Mouse (Mus musculus) gastrocnemius, postnatal 10 days (tissue): ENCODE measurements at regions not wholly inside any gene's neighbourhood (a gene's known extent, or its start where the extent isn't known, plus 50 kb on each side); places are given as distances from the start of the nearest gene placed in this dataset.

Source experiments
- DNase-seq: peaks from one replicate; pipeline ENCODE4 v3.0.0; 2021; ENCODE audit warnings: mixed read lengths

DNA sequence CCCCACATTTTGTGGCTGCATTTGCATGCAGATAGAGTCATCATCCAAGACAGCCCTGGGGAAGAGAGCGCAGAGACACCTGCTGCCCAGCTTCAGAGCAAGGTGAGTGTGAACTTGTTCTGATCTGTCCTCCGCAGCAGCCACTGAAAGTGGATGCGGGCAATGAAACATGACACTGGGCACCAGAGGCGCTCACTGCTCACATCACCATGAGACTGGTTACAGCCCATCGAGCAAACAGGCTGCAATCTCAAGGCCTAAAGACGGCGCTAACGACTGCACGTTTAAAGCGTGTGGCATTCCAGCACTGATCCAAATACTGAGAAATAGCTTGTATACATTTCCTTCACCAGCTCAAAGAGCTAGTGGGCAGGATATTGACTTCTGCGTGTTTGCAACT is 65.8 kb downstream of the Barhl2 start:
- no peak for DNase-seq

- no peak for DNase-seq
These were observed 71.3 kb downstream of the Barhl2 start for GRCm38 (mm10) chr5:106386621-106387020.

DNA sequence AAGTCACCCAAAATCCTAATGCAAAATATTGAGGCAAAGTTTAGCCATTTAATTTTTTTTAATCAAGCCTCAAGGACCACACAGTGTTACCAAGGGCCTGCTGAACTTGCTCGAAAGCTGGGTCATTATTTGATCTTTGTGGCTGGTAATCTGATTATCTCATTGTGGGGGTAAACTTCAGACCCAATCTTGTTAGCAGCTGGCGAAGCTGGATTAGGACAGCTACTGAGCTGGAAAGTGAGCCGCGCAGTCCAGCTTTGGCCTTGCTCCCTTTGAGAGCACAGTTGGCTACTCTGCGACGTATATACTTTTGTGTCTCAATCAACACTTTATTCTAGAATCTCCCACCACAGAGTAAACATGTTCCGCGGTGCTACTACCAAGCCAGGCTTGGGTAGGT is 72.1 kb downstream of the Barhl2 start:
- DNase-seq, result no peak

GRCm38 (mm10) chr5:106385219-106385618 is 72.7 kb downstream of the Barhl2 start:
- no peak for DNase-seq

- no peak for DNase-seq
These were observed 73.7 kb downstream of the Barhl2 start for GRCm38 (mm10) chr5:106384138-106384770.

GRCm38 (mm10) chr5:106381919-106382318 is 76.0 kb downstream of the Barhl2 start:
- DNase-seq, result no peak

DNA sequence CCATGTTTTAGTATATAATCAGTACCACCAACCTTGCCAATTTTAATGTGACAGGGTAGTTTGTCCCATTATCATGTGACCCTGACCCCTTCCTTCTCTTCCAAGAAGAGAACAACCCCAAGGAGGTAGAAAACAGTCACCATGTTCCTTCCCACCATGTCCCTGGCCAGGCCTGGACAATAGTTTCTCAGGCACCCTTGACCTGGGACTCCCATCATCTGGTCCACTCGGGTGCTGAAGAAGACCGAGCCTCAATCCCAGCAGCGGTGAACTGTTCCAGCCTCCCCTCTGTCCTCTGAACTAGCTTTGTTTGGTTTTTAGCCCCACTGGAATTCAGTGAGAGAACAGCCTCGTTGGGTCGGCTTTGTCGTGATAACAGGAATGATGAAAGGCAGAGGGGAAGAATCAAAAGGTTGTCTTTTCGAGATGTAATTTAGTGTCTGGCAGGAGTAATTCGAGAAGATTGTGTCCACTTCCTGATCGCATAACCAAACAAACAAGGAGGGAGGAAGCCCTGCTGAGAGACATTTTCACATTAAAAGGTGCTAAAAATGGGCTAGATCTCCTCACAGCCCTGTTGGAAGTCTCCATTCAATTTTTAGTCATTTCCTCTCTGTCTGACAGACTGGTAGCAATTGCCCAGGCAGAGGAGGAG is 77.2 kb downstream of the Barhl2 start:
- DNase-seq, result no peak

DNA sequence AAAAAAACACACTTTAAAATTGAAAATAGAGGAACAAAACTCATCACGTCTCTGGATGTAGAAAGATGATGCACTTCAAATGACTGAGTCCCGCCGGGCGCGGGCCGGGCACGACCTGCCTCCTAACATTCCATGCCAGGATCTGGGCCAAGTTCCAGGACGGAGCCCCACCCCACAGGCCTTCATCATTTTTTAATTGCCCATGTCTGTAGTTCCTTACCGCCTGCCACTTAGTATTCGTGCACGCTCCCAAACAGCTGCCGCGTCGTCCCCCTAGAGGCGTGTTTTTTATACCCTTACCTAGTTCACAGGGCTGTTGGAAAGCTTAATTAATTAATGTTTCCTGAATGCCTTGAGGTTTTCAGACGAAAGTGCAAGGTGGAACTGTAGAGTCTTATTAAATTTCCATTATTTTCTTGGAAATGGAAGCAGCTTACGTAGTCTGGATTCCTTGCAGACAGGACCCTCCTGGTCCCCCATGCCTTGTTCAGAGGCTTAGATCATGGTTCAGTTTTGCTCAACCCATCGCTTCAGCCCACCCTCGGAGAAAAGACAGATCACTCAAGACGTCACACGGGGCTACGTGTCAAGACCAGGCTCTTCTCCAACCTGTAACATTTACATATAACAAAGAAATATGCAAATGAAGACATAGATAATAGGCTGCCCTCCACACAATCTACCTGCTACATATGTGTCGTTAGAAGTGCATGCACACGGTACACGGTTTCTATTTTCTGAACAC is 81.0 kb downstream of the Barhl2 start:
- DNase-seq, result no peak

GRCm38 (mm10) chr5:106367831-106368230 is 90.1 kb downstream of the Barhl2 start:
- DNase-seq, result no peak

DNA sequence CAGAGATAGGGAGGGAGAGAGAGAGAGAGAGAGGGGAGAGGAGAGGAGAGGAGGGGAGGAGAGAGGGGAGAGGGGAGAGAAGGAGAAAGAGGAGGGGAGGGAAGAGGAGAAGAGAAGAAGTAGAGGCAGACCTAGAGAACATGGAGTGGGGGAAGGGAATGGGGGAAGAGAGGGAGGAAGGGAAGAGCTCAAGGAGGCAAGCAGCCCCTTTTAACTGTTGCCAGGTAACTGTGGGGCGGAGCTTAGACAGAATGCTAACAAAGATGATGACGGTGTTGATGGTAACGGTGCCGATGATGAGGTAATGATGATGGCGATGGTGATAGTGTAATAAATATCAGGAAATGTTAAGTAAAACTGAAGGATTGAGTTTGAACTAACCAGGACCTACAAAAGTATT is 90.7 kb downstream of the Barhl2 start:
- no peak for DNase-seq

DNA sequence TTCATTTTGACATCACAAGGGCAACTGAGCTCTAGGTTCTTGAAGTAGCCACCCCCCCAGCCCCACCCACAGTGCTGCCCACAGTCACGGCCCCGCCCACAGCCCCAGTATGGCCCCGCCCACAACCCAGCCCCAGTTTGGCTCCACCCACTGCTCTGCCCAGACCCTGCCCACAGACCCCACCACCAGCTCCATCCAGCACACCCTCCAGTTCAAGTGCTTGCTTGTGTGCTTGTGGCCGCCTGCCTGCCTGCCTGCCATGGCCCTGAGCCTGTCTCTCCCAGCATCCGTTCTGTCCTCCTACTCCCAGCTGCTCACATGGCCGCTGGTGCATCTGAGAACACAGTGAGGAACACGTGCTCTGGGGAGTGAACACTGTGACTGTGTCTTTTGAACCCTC is 92.0 kb downstream of the Barhl2 start:
- DNase-seq, result no peak

GRCm38 (mm10) chr5:106365094-106365493 is 92.9 kb downstream of the Barhl2 start:
- no peak for DNase-seq

DNA sequence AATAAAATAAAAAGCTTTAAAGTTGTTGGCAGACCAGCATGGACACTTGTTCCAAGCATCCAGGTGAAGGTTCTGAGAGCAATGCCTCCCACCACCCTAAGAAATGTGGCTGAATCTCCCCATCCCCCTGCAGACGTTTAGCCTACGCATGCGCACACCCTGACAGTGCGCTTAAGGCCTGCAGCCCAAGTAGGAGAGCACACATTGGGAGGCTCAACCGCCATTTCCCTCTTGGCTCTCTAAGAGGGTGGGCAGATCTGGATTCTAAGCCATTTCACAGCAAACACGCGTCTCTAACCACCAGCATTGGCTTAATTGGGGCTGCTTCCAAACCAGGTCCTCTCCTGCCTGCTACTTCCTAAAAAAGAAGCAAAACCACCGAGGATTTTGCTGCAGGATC is 106.6 kb downstream of the Barhl2 start:
- DNase-seq, result no peak

GRCm38 (mm10) chr5:106349851-106350515 is 108.0 kb downstream of the Barhl2 start:
- no peak for DNase-seq

DNA sequence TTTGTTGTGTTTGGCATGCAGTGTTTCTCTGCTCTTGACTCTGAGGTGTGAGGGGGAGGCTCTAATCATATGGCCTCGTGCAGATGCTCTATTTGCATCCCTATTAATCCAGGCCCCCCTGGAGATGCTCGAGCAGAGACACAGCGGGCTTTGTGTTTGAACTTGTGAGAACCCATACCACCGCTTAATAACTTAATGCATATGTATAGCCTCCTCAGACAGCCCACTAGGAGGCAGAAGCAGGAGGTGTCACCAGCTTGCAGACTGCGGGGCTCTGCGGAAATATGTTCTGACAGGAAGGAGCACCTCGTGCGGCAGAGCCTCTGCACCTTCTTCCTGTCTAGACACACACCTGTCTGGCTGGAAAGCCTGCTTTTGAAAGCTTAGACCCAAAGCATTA is 113.7 kb downstream of the Barhl2 start:
- DNase-seq, result no peak

- DNase-seq, result no peak
These were observed 114.4 kb downstream of the Barhl2 start for GRCm38 (mm10) chr5:106343601-106344000.

GRCm38 (mm10) chr5:106341361-106341760 is 116.6 kb downstream of the Barhl2 start:
- DNase-seq, result no peak

DNA sequence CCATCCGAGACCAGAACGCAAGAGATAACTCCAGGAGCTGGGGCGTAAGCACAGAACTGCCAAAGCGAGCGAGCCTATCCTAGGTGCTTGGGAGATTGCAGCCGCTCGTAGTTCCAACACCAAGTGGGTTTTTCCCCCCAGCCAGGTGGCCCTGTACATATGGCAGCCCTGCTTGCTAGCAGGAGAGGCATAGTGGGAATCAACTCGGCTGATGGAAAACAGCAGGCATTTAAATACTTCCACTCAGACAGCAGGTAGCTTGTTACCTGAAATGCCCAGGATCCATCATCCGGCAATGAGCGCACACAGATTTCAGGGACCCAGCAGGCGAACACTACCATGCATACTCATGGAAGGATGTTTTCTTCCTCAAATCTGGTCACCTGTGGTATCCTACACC is 122.3 kb downstream of the Barhl2 start:
- DNase-seq, result no peak

DNA sequence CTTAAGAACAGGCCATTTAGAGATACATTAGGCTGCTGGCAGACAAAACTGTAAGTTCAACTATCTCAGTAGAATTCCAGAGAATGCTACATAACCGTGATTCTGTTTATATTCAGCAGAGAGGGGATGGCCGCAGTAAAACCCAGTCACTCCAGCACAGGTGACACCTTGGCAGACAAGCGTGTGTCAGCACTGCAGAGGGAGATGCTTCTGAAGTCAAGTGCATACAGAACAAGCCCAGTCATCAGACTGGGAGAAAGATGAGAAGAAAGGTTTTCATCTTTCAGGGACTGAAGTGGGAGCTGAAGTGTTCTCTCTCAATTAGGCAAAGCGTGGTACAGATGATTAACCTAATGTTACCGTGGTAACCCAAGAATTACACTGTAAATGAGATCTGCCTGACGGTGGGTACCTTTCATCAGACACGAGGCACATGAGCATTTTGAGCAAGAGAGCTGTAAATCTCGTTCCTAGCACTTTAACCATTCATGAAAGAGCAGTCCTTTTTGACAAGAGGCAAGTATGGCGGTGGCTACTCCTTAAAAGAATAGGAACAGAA is 130.3 kb downstream of the Barhl2 start:
- no peak for DNase-seq

DNA sequence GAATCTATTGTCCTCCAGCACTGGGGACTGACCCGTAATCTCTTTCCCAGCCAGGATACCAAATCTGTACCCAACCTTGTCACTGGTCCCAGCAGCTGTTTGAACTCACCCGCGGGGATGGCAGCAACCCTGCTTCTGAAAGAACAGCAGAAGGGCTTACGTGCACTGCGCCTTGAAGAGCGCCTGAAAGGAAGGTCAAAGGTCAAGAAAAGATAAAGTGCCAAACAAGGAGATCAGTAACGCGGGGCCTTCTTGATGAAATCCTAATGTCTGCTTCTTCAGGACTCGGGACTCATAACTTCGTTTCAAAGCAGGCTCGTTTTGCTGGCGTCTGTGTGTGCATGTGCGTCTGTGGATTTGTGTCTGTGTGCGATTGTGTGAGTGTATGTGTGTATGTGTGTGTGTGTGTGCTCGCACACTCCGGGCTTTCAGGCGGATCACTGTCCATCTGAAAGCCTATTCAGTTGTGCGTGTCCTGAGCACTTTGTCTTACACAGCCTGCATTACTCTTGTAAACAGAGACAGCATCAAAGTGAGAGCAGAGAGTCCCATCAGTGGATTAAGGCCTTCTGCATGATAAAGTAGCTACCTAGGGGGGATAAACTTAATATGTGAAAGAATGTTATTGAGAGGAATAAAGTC is 135.3 kb downstream of the Barhl2 start:
- no peak for DNase-seq

- DNase-seq, result no peak
These were observed 136.5 kb downstream of the Barhl2 start for GRCm38 (mm10) chr5:106321426-106321825.

GRCm38 (mm10) chr5:106321023-106321422 is 136.9 kb downstream of the Barhl2 start:
- no peak for DNase-seq
